Mouse (Mus musculus) adrenal gland, adult 8-10 months (tissue): ENCODE results near the gene Itgb3. TPM values are rescaled to one million over a fixed set of nuclear protein-coding genes. Genes with fewer than 3 reads are reported as not detected.

Experiments
- DNase-seq: peaks from one replicate; pipeline ENCODE4 v3.0.0; 2022
- total RNA-seq, 4 experiments: library from RNA; stranded (reverse); gene quantifications; 2 replicates each; pipeline ENCODE4 v1.2.4; 2022

Gene Itgb3
- total RNA-seq, 4 experiments from 2014 or later = 6.2 to 11.5 (median 7.9) TPM

DNA sequence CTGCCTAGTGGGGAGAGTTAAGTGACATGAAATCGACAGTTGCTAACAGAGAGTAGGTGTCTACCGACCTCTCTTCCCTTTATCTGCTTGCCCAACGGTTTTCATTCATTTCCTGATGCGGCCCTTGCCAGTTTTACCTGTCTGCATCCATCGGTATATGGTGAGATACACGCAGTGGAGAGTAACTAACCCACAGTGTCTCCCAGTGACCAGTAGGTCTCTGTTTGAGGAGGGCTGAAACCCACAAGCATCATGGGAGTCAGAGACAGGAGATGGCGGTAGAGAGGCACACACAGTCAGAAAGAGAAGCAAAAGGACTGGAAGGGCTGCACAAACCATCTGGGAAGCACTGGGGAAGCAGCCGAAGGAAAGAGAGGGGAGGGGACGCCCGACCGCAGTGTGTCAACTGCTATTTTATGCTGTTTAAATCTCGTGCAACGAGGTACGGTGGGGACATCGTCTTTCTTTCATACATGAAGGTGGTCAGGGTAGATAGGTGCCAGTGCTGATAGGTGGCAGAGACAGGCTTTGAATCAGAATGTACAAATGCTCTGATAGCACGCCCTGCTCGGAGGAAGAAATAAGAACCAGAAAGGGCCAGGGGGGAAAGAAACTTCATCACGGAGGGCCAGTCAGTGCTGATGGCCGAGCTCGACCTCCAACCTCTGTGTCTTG, 53.9 kb downstream of the Itgb3 start:
- DNase-seq = no peak

DNA sequence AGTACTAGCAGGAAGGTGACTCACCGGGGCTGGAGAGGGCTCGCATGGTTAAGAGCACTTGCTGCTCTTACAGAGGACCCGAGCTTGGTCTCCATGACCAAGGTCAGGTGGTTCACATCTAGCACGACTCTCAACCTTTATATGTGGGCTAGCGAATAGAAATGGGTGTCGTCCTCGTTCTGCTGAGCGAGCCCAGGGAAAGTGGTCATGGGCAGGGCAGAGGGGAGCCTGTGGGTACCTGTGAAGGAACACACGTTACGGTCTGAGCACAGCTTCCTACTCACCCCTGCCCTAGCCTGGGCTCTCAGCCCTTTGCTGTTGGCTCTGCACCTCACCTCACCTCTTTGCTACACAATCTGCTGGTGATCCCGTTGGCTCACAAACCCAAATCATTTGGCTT, 54.8 kb downstream of the Itgb3 start:
- DNase-seq = no peak

DNA sequence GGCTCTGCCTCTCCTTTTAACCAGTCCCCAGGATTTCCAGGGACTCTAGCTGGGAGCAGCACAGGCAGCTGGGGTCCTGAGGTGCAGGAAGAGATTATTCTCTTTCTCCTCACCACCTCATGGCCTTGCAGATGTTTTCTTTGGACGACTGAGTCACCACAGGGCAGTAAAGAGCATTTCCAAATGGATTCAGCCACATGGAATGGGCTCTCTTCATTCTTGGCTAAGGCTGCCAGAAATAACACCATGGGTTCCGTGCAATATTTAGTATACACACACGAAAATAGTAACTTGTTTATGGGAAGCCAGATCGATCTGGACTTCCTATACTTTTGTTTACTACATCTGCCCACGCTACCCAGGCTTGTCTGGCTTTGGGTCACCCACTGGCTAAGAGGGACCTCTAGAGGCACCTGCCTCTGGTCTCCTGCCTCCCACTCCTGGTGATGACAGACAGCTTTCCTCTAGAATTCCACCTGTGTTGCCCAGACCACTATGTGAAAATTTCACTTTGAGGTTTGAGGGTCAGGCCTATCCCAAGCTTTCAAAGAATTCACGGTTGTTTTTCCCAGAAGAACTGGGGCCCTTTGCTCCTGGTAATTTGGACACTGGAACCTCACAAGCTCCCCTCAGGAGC, 55.6 kb downstream of the Itgb3 start:
- DNase-seq = no peak

DNA sequence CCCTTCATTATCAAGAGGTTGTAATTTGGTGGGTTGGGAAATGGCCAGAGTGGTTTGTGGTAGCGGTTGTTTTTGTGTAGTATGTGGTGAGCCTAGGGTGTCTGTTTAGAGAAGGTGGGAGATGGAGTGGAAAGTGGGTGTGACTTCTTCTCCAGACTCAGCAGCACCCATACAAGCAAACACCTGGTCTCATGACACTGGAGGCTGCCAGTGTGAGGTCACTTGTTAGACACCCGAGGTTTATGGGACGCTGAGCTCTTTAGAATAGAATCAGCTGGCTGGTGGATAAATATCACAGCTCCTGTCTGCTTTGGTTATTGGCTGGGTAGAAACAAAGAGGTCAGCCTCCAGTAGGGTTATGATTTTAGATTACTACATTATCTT, 56.1 kb downstream of the Itgb3 start:
- no peak for DNase-seq

DNA sequence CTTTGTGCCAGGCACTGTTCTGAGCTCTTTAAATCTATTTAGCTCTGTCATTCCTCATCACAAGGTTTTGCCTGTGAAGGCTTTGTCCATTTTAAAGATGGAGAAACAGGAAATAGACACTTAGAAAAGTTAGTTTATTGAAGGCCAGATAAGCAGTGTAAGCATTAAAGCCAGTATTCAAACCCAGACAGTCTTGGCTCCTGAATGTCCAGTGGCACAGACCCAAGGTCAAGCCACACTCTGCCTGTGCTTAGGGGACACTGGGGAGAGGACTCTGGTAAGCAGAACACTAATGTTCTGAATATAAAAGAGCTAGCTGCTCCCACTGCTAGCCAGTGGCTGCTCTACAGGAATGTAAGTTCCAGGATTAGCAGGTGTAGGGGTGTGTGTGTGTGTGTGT, 56.6 kb downstream of the Itgb3 start:
- DNase-seq = no peak

DNA sequence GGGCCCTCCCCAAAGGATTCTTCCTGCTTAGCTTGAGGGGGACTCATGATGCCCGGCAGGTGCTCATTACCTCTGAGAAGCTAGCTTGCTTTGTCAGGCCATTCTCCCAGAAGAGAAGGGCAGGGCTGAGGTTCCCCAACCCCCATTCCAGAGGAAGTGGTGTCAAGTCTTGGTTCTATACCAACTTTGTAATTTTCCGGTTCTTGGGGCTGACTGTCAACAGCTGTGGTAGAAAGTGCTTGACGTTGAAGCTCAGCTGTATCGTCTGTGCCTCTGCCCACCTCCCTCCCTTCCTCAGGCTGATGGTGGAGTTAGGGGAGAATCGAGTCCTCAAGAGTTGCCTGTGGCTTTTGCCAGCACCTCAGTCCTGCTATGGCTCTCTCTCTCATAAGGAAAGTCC, 59.6 kb downstream of the Itgb3 start:
- no peak for DNase-seq

DNA sequence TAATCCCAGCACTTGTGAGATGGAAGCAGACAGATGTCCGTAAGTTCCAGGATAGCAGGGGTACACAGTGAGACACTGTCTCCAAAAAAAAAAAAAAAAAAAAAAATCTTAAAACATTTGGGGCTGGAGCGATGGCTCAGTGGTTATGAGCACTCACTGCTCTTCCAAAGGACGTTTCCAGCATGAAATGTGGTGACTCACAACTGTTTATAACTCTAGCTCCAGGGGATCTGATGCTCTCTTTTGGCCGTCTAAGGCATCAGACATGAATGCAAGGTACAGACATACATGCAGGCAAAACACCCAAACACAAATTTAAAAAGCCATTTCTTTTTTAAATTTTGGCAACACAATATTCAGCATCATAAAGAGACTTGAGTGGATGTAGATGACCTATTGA, 65.6 kb downstream of the Itgb3 start:
- DNase-seq = no peak

DNA sequence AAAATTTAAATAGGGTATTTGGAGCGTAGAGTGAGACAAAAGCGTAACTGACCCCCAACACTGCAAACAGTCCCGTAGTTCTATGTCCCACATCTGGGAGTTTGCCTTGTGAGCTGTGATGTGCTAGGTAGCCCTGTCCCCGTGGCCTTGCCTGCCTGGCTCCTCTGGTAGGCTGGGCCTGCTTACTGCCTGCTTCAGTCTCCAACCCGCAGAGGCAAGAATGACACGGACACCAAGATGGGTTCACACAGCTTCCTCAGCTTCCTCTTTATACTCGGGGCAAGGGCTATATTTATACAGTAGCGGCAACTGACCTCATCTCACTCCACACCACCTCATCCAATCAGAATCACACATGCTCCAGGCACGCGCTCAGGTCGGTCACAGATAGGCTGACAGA, 67.0 kb downstream of the Itgb3 start:
- DNase-seq = no peak

DNA sequence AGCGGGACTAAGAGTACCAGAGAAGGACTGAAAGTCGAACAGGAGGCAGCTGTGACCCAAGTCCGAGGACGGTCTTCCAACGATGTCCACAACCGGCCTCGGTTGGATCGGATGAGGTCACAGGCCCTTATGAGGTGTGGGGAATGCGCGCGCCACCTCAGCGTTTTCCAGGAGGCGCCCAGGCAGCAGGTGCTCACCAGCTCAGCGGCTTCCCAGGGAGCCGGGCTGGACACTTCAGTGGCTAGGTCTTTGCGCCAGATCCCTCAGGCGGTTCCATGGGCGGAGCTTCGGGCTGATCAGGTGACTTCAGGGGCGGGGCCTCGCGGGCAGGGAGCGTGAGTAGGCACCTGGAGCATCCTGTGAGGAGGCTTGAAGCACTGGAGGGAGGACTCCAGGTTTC, 77.7 kb downstream of the Itgb3 start, which contains the start of gene Gm11639:
Gene Gm11639, plus strand, starts transcription at position 160 of the 400 bp plus-strand sequence.
- no peak for DNase-seq

DNA sequence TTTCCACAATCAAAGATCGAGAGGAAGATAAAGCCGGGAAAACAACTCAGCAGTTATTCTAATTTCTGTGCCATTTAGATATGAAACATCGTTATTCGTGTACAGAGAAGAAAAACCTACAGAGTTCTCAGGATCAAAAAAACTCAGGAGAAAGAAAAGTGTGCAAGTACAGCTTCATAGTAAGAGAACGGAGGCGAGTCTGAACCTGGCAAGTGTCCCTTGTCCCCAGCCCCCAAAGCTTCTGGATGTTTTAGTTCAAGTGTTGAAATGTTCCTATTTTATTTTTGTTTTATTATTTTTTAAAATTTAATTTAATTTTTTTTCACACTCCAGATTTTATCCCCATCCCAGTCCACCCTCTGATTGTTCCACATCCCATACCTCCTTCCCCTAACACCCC, 85.4 kb downstream of the Itgb3 start:
- DNase-seq = no peak

DNA sequence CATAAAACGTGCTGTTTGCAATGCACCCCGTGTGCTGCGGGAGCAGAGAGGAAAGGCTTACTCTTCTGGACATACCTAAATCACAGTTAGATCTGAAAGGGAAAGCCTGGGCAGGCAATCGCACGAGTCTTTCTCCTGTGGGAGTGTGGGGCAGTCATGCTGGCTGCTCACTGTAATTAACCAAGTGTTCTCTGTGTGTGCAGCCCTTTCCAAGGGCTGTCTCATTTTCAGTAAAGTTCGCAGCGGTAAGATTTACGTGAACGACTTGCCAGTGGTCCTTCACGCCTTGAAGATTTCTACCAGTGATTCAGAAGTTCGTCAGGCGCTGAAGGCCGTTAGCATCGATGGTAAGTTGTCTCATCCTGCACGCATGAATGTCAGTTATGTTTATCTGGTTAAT, 96.3 kb downstream of the Itgb3 start:
- DNase-seq = no peak

DNA sequence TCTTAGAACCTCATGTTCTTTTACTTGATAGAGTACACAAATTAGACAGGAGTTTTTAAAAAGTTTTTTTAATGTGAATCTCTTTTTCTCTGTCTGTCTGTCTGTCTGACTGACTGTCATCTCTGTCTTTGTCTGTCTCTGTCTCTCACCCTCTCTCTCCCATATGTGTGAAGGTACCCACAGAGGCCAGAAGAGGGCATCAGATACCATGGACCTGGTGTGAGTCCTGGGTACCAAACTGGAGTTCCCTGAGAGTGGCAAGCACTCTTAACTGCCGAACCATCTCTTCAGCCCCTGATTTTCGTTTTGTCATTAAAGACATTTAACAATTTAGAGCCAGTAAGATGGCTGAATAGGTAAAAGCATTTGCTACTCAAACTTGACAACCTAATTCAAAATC, 99.3 kb downstream of the Itgb3 start:
- DNase-seq = no peak

Other genes with a start within 250 kb of the Itgb3 start
- 10 to 100 TPM; 49.5 to 71.3 (median 64.1) TPM for gene Kansl1, start 139.1 kb upstream of the Itgb3 start, total RNA-seq
- gene Cdc27, start 57.4 kb upstream of the Itgb3 start, total RNA-seq = 10 to 100 TPM; 50.9 to 86.8 (median 73.9) TPM
- 1 to 10 TPM; 1.6 to 3.8 (median 2.6) TPM for gene Myl4, start 57.3 kb upstream of the Itgb3 start, total RNA-seq
- under 1 TPM; 0.03 TPM for gene Gm11639, start 77.7 kb downstream of the Itgb3 start, total RNA-seq